Mouse (Mus musculus) megakaryocyte, embryonic 14.5 days (primary cell): Measurements from ENCODE around the gene Cd2.

Experiments used
- FLI1 ChIP-seq: IDR thresholded peaks from 2 replicates; pipeline ENCODE4 v1.6.1; 2012; ENCODE audit warnings: low read length, inconsistent platforms, mixed read lengths
- GATA1 ChIP-seq: IDR thresholded peaks from 3 replicates; pipeline ENCODE4 v1.6.1; 2012; ENCODE audit warnings: mixed read lengths, low read length, inconsistent platforms, borderline replicate concordance

DNA sequence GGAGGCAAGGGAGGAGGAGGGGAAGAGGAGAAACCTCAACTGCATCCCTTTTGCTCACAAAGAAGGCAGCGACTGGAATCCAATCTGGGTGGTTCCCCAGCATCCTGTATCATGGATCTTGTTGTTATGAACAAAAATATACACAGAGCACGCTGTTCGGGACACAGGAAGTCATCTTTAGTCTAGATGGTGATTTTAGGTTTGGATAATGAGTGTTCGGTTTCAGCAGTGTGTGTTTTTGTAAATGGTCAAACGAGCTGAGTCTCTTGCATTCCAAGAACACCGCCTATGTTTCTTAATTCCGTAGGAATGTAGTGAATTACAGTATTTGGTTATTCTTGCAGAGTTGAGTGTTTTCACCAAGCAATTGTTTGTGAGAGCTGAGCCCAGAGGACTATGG is 33.1 kb upstream of the Cd2 start:
- TF ChIP-seq GATA1 (no peak), FLI1 (no peak)
